In the genomic region with DNA sequence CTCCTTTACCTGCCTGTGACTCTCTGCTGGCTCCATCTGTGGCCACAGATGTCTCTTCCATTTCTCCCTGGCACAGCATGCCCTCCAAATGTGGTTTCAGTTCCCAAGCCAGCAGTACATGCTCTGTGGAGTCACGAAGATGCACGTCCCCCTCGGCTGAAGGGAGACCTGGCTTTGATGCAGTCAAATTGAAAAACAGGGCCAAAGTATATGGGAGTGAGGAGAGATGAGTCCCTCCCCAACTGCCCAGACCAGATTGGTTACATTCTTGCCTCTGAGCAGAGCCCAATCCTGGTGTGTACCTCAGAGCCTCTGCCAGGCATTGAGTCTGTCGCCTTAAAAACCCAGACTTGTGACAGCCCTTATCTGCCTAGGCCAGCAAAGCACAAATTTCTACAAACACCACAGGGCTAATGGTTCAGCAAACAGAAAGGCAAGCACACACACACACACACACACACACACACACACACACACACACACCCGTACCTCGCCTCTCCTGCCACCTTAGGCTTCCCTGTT, we compare ENCODE assay signal across 9 mouse cellular contexts. TPM values are rescaled to one million over a fixed set of nuclear protein-coding genes. Genes with fewer than 3 reads are reported as not detected.
A peak's percentile ranks its signal among the peaks of the same experiment; 100 is the strongest.
DNase-seq lines count a peak whose midpoint lies in the region; ATAC-seq lines count a peak whose summit lies in the region.
"Had no signal": no experiment of that assay in that cellular context is flagged by ENCODE, and none has a peak within 500 bp of the region (broad histone marks: within the 10 kb centered on the region; RNA-seq: fewer than 3 reads in every experiment).

No protein-coding gene starts in this region.

- no peaks in the 10 kb centered on the region for H3K36me3 ChIP-seq in hindbrain, embryonic 16.5 days (ENCODE audit: control insufficient read depth, insufficient read depth, low read length)
- H3K36me3 ChIP-seq in hindbrain, embryonic 12.5 days, result no peaks in the 10 kb centered on the region
- no peaks in the 10 kb centered on the region for H3K36me3 ChIP-seq in intestine, embryonic 16.5 days (ENCODE audit: control insufficient read depth, insufficient read depth, low read length)
- no peaks in the 10 kb centered on the region for H3K36me3 ChIP-seq in liver, embryonic 16.5 days (ENCODE audit: control insufficient read depth, insufficient read depth)
- H3K36me3 ChIP-seq in hindbrain, embryonic 11.5 days (ENCODE audit: control insufficient read depth, insufficient read depth, low read length), result no peaks in the 10 kb centered on the region

- DNase-seq in cerebellum, adult 8-10 months, result peak; percentile 78
- no peak for DNase-seq in adrenal gland, adult 18-20 months (ENCODE audit: low spot score in 2 of 2)
- DNase-seq in hindbrain, embryonic 11.5 days (ENCODE audit: low spot score), result no peak
- DNase-seq in urinary bladder, postnatal 10 days (ENCODE audit: low spot score), result no peak

- H3K9me3 ChIP-seq in hindbrain, embryonic 16.5 days (ENCODE audit: control insufficient read depth, low read length), result no peaks in the 10 kb centered on the region
- H3K9me3 ChIP-seq in hindbrain, embryonic 12.5 days (replicated peaks), result no peaks in the 10 kb centered on the region
- no peaks in the 10 kb centered on the region for H3K9me3 ChIP-seq in intestine, embryonic 16.5 days (ENCODE audit: control insufficient read depth, low read length)
- H3K9me3 ChIP-seq in liver, embryonic 16.5 days (replicated peaks; ENCODE audit: control insufficient read depth, low read length), result no peaks in the 10 kb centered on the region
- no peaks in the 10 kb centered on the region for H3K9me3 ChIP-seq in hindbrain, embryonic 11.5 days (ENCODE audit: control insufficient read depth, low read length)

- no peak overlapping the region for H3K4me3 ChIP-seq in hindbrain, embryonic 16.5 days (ENCODE audit: low read length)
- H3K4me3 ChIP-seq in hindbrain, embryonic 12.5 days, result no peak overlapping the region
- no peak overlapping the region for H3K4me3 ChIP-seq in intestine, embryonic 16.5 days (ENCODE audit: low read length)
- no peak overlapping the region for H3K4me3 ChIP-seq in liver, embryonic 16.5 days (ENCODE audit: low read depth, low read length)
- H3K4me3 ChIP-seq in hindbrain, embryonic 11.5 days (ENCODE audit: low read depth, low read length), result no peak overlapping the region

- no peaks in the 10 kb centered on the region for H3K27me3 ChIP-seq in hindbrain, embryonic 16.5 days (replicated peaks; ENCODE audit: control insufficient read depth, insufficient read depth, low read length)
- H3K27me3 ChIP-seq in hindbrain, embryonic 12.5 days, result no peaks in the 10 kb centered on the region
- no peaks in the 10 kb centered on the region for H3K27me3 ChIP-seq in intestine, embryonic 16.5 days (replicated peaks; ENCODE audit: control insufficient read depth, insufficient read depth, low read length)
- no peaks in the 10 kb centered on the region for H3K27me3 ChIP-seq in liver, embryonic 16.5 days (ENCODE audit: control insufficient read depth, insufficient read depth, low read depth, low read length)
- H3K27me3 ChIP-seq in hindbrain, embryonic 11.5 days (ENCODE audit: control insufficient read depth, insufficient read depth, low read length), result no peaks in the 10 kb centered on the region
- H3K27me3 ChIP-seq: Patski had no signal

- peak; percentile 73 for ATAC-seq in hindbrain, embryonic 16.5 days
- ATAC-seq in hindbrain, embryonic 12.5 days (ENCODE audit: low FRiP score), result no peak
- ATAC-seq in intestine, embryonic 16.5 days, result peak; percentile 75
- peak; percentile 66 for ATAC-seq in liver, embryonic 16.5 days (ENCODE audit: low read depth)
- no peak for ATAC-seq in hindbrain, embryonic 11.5 days (ENCODE audit: low FRiP score)
- ATAC-seq: Patski had no signal

- no peak overlapping the region for H3K4me2 ChIP-seq in hindbrain, embryonic 16.5 days (ENCODE audit: low read length)
- no peak overlapping the region for H3K4me2 ChIP-seq in hindbrain, embryonic 12.5 days (replicated peaks)
- no peak overlapping the region for H3K4me2 ChIP-seq in intestine, embryonic 16.5 days (ENCODE audit: low read depth, low read length)
- H3K4me2 ChIP-seq in liver, embryonic 16.5 days (ENCODE audit: low read depth, low read length), result no peak overlapping the region
- no peak overlapping the region for H3K4me2 ChIP-seq in hindbrain, embryonic 11.5 days (replicated peaks; ENCODE audit: low read depth, low read length)

- 59% methylated on average over 6 of the region's 6 CpGs for WGBS in hindbrain, embryonic 16.5 days
- WGBS in hindbrain, embryonic 12.5 days, result 63% methylated on average over 6 of the region's 6 CpGs
- 37% methylated on average over 6 of the region's 6 CpGs for WGBS in intestine, embryonic 16.5 days
- 29% methylated on average over 6 of the region's 6 CpGs for WGBS in liver, embryonic 16.5 days (ENCODE audit: insufficient replicate concordance)
- WGBS in hindbrain, embryonic 11.5 days, result 64% methylated on average over 6 of the region's 6 CpGs

- H3K4me1 ChIP-seq in hindbrain, embryonic 16.5 days (ENCODE audit: control insufficient read depth, insufficient read depth, low read depth, low read length), result peaks cover 3% of the 10 kb centered on the region; the same call in 1 of the 2 replicates
- H3K4me1 ChIP-seq in hindbrain, embryonic 12.5 days, result peaks cover 3% of the 10 kb centered on the region; the same call in 1 of the 2 replicates
- H3K4me1 ChIP-seq in intestine, embryonic 16.5 days (ENCODE audit: control insufficient read depth, insufficient read depth, low read length), result peaks cover 13% of the 10 kb centered on the region
- H3K4me1 ChIP-seq in liver, embryonic 16.5 days (ENCODE audit: control insufficient read depth, low read depth, low read length), result peaks cover 5% of the 10 kb centered on the region
- H3K4me1 ChIP-seq in hindbrain, embryonic 11.5 days (replicated peaks; ENCODE audit: control insufficient read depth, insufficient read depth, low read length), result no peaks in the 10 kb centered on the region

- 0 out of 2 replicates have a peak overlapping the region, but pooled peaks have one; percentile 19 for H3K27ac ChIP-seq in hindbrain, embryonic 16.5 days (ENCODE audit: low read depth, low read length)
- H3K27ac ChIP-seq in hindbrain, embryonic 12.5 days, result no peak overlapping the region
- no peak overlapping the region for H3K27ac ChIP-seq in intestine, embryonic 16.5 days (ENCODE audit: low read length)
- no peak overlapping the region for H3K27ac ChIP-seq in liver, embryonic 16.5 days (ENCODE audit: low read length)
- no peak overlapping the region for H3K27ac ChIP-seq in hindbrain, embryonic 11.5 days (ENCODE audit: low read depth, low read length)

- no peak overlapping the region for H3K9ac ChIP-seq in hindbrain, embryonic 16.5 days (ENCODE audit: low read depth, low read length)
- no peak overlapping the region for H3K9ac ChIP-seq in hindbrain, embryonic 12.5 days
- H3K9ac ChIP-seq in intestine, embryonic 16.5 days (ENCODE audit: low read depth, low read length), result no peak overlapping the region
- no peak overlapping the region for H3K9ac ChIP-seq in liver, embryonic 16.5 days (ENCODE audit: low read depth, low read length)
- no peak overlapping the region for H3K9ac ChIP-seq in hindbrain, embryonic 11.5 days (ENCODE audit: low read depth, low read length)

RNA-seq across cellular contexts. Expression of a gene that starts 42.3 kb away (rescaled TPM):
- 25.4 and 25.7 TPM in 2 replicates for polyA plus RNA-seq in hindbrain, embryonic 16.5 days (2015; fragmentation: Nextera tagmentation; extraction: Ambion mirVana)
- polyA plus RNA-seq in hindbrain, embryonic 12.5 days (2016; fragmentation: Nextera tagmentation; extraction: Ambion mirVana), result 52.0 and 56.0 TPM in 2 replicates
- polyA plus RNA-seq in intestine, embryonic 16.5 days (2015; fragmentation: Nextera tagmentation; extraction: Ambion mirVana), result 31.2 and 37.4 TPM in 2 replicates
- 8.6 and 10.2 TPM in 2 replicates for polyA plus RNA-seq in liver, embryonic 16.5 days (2015; fragmentation: Nextera tagmentation; extraction: Ambion mirVana)
- 10 to 100 TPM; 73.1 to 79.5 TPM for total RNA-seq in adrenal gland, adult 18-20 months (2021)
- 40.2 and 54.7 TPM in 2 replicates for polyA plus RNA-seq in hindbrain, embryonic 11.5 days (2014; fragmentation: Nextera tagmentation; extraction: Ambion mirVana)

Comparison
In these comparisons a context has a peak if more than half of its experiments do, and no peak if none do; other contexts are left out.
1. ATAC-seq: peak in hindbrain, embryonic 16.5 days (single experiment), intestine, embryonic 16.5 days (single experiment) and liver, embryonic 16.5 days (single experiment); none in hindbrain, embryonic 12.5 days (single experiment) and hindbrain, embryonic 11.5 days (single experiment).